Mouse (Mus musculus) heart, adult 2 months (tissue): ENCODE data around the gene Map2k6. TPM values are rescaled to one million over a fixed set of nuclear protein-coding genes. Genes with fewer than 3 reads are reported as not detected.

Experiments
- DNase-seq, 2 experiments: peaks; one replicate each; pipeline ENCODE4 v3.0.0; 2021
- H3K27ac ChIP-seq: fragments of 200-600 bp; 2 replicates; pipeline ENCODE4 v1.8.1; 2022
- H3K27me3 ChIP-seq: fragments of 200-500 bp; 2 replicates; pipeline ENCODE4 v1.6.1; 2012; ENCODE audit warnings: mild to moderate bottlenecking, low read length, inconsistent platforms, mixed read lengths; ENCODE audit not compliant: control insufficient read depth, insufficient read depth
- H3K36me3 ChIP-seq: fragments of 200-500 bp; 2 replicates; pipeline ENCODE4 v1.6.1; 2012; ENCODE audit warnings: low read length, inconsistent platforms; ENCODE audit not compliant: control insufficient read depth, insufficient read depth
- H3K4me1 ChIP-seq: fragments of 200-500 bp; 2 replicates; pipeline ENCODE4 v1.6.1; 2011; ENCODE audit warnings: low read length; ENCODE audit not compliant: control insufficient read depth, insufficient read depth
- H3K4me3 ChIP-seq: fragments of 200-600 bp; 2 replicates; pipeline ENCODE4 v1.8.1; 2022
- H3K79me2 ChIP-seq: fragments of 200-500 bp; replicated peaks from 2 replicates; pipeline ENCODE4 v1.6.1; 2012; ENCODE audit warnings: mild to moderate bottlenecking, inconsistent platforms, low read length, moderate library complexity, mixed read lengths; ENCODE audit not compliant: control insufficient read depth, insufficient read depth
- H3K9ac ChIP-seq: fragments of 200-500 bp; 2 replicates; pipeline ENCODE4 v1.6.1; 2012; ENCODE audit warnings: low read depth, mild to moderate bottlenecking, control low read depth, inconsistent platforms, low read length, mixed read lengths
- CTCF ChIP-seq: fragments of 200-600 bp; IDR thresholded peaks from 2 replicates; pipeline ENCODE4 v1.8.1; 2022; ENCODE audit warnings: antibody characterized with exemption, mild to moderate bottlenecking, moderate library complexity
- EP300 ChIP-seq: fragments of 200-500 bp; IDR thresholded peaks from 2 replicates; pipeline ENCODE4 v1.6.1; 2011; ENCODE audit warnings: low read depth, low read length, control low read depth; ENCODE audit not compliant: insufficient read depth
- POLR2A ChIP-seq: fragments of 200-500 bp; IDR thresholded peaks from 2 replicates; pipeline ENCODE4 v1.6.1; 2011; ENCODE audit warnings: mild to moderate bottlenecking, low read depth, low read length, control low read depth; ENCODE audit not compliant: insufficient read depth
- WGBS: fragments of 180-500 bp; shearing (Covaris S2); methylation state at CpG from one replicate; pipeline ENCODE4 v1.1.7; 2018; 5-methylcytosine and 5-hydroxymethylcytosine counted together
- intact Hi-C: fragments of 180-260 bp; cut with DNase I; formaldehyde crosslinking; loops from one replicate; pipeline ENCODE4 v1.15.1; 2025
- polyA plus RNA-seq: library from polyadenylated mRNA; depleted of rRNA; stranded (reverse); fragments of >200 nt; gene quantifications from 2 replicates; pipeline ENCODE4 v1.2.3, GENCODE M21; 2012
- total RNA-seq, 2 experiments: library from RNA; stranded (reverse); gene quantifications; 2 replicates each; pipeline ENCODE4 v1.2.3; 2021

Map2k6 gene
- total and polyA plus RNA-seq, 3 experiments = 3.8 to 4.1 (median 3.8) TPM

GRCm38 (mm10) chr11:110481406-110481805, 82.5 kb downstream of the Map2k6 start:
- intact Hi-C loops = no loop called here
- DNase-seq = no peak
- no peaks in the 10 kb centered on the region; the same call in 1 of the 2 replicates for H3K79me2 ChIP-seq
- H3K36me3 ChIP-seq = no peaks in the 10 kb centered on the region
- no peak for TF ChIP-seq EP300
- no peak for TF ChIP-seq CTCF
- TF ChIP-seq POLR2A = no peak
- H3K4me1 ChIP-seq = peaks cover 5% of the 10 kb centered on the region; the same call in 1 of the 2 replicates
- no peak overlapping the region for H3K27ac ChIP-seq
- no peak overlapping the region for H3K4me3 ChIP-seq
- no peak overlapping the region for H3K9ac ChIP-seq
- WGBS = 72% methylated on average over 2 of the region's 2 CpGs
- H3K27me3 ChIP-seq = no peaks in the 10 kb centered on the region

GRCm38 (mm10) chr11:110482176-110482575, 83.3 kb downstream of the Map2k6 start:
- peaks cover 5% of the 10 kb centered on the region; the same call in 1 of the 2 replicates for H3K4me1 ChIP-seq
- no peak overlapping the region for H3K9ac ChIP-seq
- WGBS = 90% methylated on average over 8 of the region's 8 CpGs
- no peak overlapping the region for H3K27ac ChIP-seq
- no peaks in the 10 kb centered on the region; the same call in 1 of the 2 replicates for H3K79me2 ChIP-seq
- no peak for DNase-seq
- H3K4me3 ChIP-seq = no peak overlapping the region
- H3K36me3 ChIP-seq = no peaks in the 10 kb centered on the region
- intact Hi-C loops = no loop called here
- no peak for TF ChIP-seq EP300
- TF ChIP-seq POLR2A = no peak
- TF ChIP-seq CTCF = no peak
- no peaks in the 10 kb centered on the region for H3K27me3 ChIP-seq

DNA sequence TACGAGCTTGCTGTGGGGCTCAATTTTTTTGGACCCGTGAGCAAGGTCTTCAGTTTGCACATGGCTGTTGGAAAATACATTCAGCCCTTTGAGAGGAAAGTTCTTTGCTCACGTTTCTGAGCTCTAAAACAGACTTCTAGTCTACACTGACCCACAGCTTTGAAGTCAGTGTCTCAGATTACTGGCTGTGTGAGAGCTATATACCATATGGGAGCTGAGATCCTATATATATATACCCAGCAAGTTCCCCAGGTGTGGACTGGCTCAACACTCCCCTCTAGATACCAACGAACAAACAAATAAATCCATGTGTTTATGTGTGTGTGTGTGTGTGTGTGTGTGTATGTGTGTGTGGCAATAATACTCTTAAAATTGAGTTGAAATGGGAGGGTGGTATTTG, 83.7 kb downstream of the Map2k6 start:
- intact Hi-C loops = loop anchor here (1.0 kb wide), 1 partner anchor 117 kb away; no protein-coding TSS in a partner anchor
- TF ChIP-seq EP300 = no peak
- no peak for TF ChIP-seq POLR2A
- no peak for TF ChIP-seq CTCF
- Histone ChIP-seq H3K27me3 (no peaks in the 10 kb centered on the region), H3K36me3 (no peaks in the 10 kb centered on the region), H3K4me3 (no peak overlapping the region), H3K27ac (no peak overlapping the region), H3K79me2 (no peaks in the 10 kb centered on the region; the same call in 1 of the 2 replicates), H3K9ac (no peak overlapping the region), H3K4me1 (peaks cover 5% of the 10 kb centered on the region; the same call in 1 of the 2 replicates)
- DNase-seq = no peak
- 93% methylated on average over 4 of the region's 4 CpGs for WGBS

DNA sequence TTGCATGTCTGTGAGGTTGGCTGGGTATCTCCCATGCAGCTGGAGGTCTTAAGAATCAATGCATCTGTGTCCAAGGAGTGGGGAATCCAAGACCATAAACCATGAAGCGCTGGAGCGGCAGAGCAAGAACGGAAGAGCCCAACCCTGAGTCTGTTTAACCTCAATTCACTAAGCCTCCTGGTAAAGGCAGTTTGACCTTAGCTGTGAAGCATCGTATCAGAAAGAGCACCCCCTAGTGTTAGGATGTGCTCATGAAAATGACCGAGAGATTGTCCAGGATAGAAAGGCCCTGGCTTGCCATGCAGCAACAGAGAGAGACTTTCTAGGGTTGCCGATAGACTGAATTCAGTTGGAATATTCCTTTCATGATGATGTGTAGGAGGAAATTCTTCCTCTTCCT, 84.2 kb downstream of the Map2k6 start:
- 36% methylated on average over 6 of the region's 6 CpGs for WGBS
- no peak overlapping the region for H3K4me3 ChIP-seq
- peaks cover 2% of the 10 kb centered on the region; the same call in 1 of the 2 replicates for H3K4me1 ChIP-seq
- intact Hi-C loops = loop anchor here (1.0 kb wide), 1 partner anchor 118 kb away; no protein-coding TSS in a partner anchor
- H3K79me2 ChIP-seq = no peaks in the 10 kb centered on the region; the same call in 1 of the 2 replicates
- H3K27ac ChIP-seq = no peak overlapping the region
- H3K9ac ChIP-seq = no peak overlapping the region
- DNase-seq = peak in 1 of 2 experiments; percentile 35
- no peaks in the 10 kb centered on the region for H3K36me3 ChIP-seq
- peak; percentile 88 for TF ChIP-seq CTCF
- no peak for TF ChIP-seq EP300
- no peaks in the 10 kb centered on the region for H3K27me3 ChIP-seq

- no peak for DNase-seq
- TF ChIP-seq CTCF = no peak
- no peak for TF ChIP-seq EP300
- TF ChIP-seq POLR2A = no peak
- Histone ChIP-seq H3K36me3 (no peaks in the 10 kb centered on the region), H3K27me3 (no peaks in the 10 kb centered on the region), H3K79me2 (no peaks in the 10 kb centered on the region; the same call in 1 of the 2 replicates), H3K4me1 (no peaks in the 10 kb centered on the region), H3K4me3 (no peak overlapping the region), H3K9ac (no peak overlapping the region), H3K27ac (no peak overlapping the region)
- intact Hi-C loops = no loop called here
- 100% methylated on average over 1 of the region's 1 CpGs for WGBS
These were observed 85.5 kb downstream of the Map2k6 start for GRCm38 (mm10) chr11:110484426-110484825.

GRCm38 (mm10) chr11:110485081-110485480, 86.2 kb downstream of the Map2k6 start:
- TF ChIP-seq POLR2A = no peak
- TF ChIP-seq EP300 = no peak
- no peak for TF ChIP-seq CTCF
- 79% methylated on average over 6 of the region's 6 CpGs for WGBS
- H3K27ac ChIP-seq = no peak overlapping the region
- intact Hi-C loops = no loop called here
- H3K9ac ChIP-seq = no peak overlapping the region
- H3K4me1 ChIP-seq = no peaks in the 10 kb centered on the region
- no peak overlapping the region for H3K4me3 ChIP-seq
- H3K79me2 ChIP-seq = no peaks in the 10 kb centered on the region; the same call in 1 of the 2 replicates
- no peaks in the 10 kb centered on the region for H3K27me3 ChIP-seq
- DNase-seq = no peak
- no peaks in the 10 kb centered on the region for H3K36me3 ChIP-seq
